Mouse (Mus musculus): ENCODE measurements around the gene Pakap. TPM values are rescaled to one million over a fixed set of nuclear protein-coding genes. Genes with fewer than 3 reads are reported as not detected.

Gene Pakap
- polyA plus RNA-seq, 1 experiment from 2014 or later, result 10.7 TPM

- no peak overlapping the region for H3K4me2 ChIP-seq (ENCODE audit: low read length)
- H3K9me3 ChIP-seq (ENCODE audit: control insufficient read depth, low read length), result no peaks in the 10 kb centered on the region
- no peaks in the 10 kb centered on the region for H3K27me3 ChIP-seq (ENCODE audit: control insufficient read depth, insufficient read depth, low read length)
- H3K4me3 ChIP-seq (replicated peaks; ENCODE audit: low read depth, low read length), result no peak overlapping the region
- DNase-seq (peak; percentile 60), ATAC-seq (ENCODE audit: low FRiP score, low TSS enrichment) (peak; percentile 42; the same call in 1 of the 2 replicates)
- H3K9ac ChIP-seq (replicated peaks; ENCODE audit: low read length), result no peak overlapping the region
- no peak overlapping the region for H3K27ac ChIP-seq (replicated peaks; ENCODE audit: low read depth, low read length)
- H3K36me3 ChIP-seq (ENCODE audit: control insufficient read depth, insufficient read depth, low read length), result no peaks in the 10 kb centered on the region
- peaks cover 28% of the 10 kb centered on the region for H3K4me1 ChIP-seq (ENCODE audit: control insufficient read depth, insufficient read depth, low read length)
- WGBS, result 4% methylated on average over 8 of the region's 8 CpGs
Measured at GRCm38 (mm10) chr4:57824626-57825240, 256.8 kb downstream of the Pakap start.

- ATAC-seq (ENCODE audit: low FRiP score, low TSS enrichment) (no peak), DNase-seq (no peak)
- no peak overlapping the region for H3K9ac ChIP-seq (replicated peaks; ENCODE audit: low read length)
- no peaks in the 10 kb centered on the region for H3K27me3 ChIP-seq (ENCODE audit: control insufficient read depth, insufficient read depth, low read length)
- no peak overlapping the region for H3K4me3 ChIP-seq (replicated peaks; ENCODE audit: low read depth, low read length)
- no peak overlapping the region for H3K4me2 ChIP-seq (ENCODE audit: low read length)
- H3K4me1 ChIP-seq (ENCODE audit: control insufficient read depth, insufficient read depth, low read length), result peaks cover 28% of the 10 kb centered on the region
- no peaks in the 10 kb centered on the region for H3K9me3 ChIP-seq (ENCODE audit: control insufficient read depth, low read length)
- 82% methylated on average over 7 of the region's 7 CpGs for WGBS
- H3K36me3 ChIP-seq (ENCODE audit: control insufficient read depth, insufficient read depth, low read length), result no peaks in the 10 kb centered on the region
- H3K27ac ChIP-seq (replicated peaks; ENCODE audit: low read depth, low read length), result no peak overlapping the region
Measured at GRCm38 (mm10) chr4:57826272-57826671, 258.3 kb downstream of the Pakap start.

GRCm38 (mm10) chr4:57829131-57829530, 261.2 kb downstream of the Pakap start:
- no peaks in the 10 kb centered on the region for H3K9me3 ChIP-seq (ENCODE audit: control insufficient read depth, low read length)
- no peaks in the 10 kb centered on the region for H3K36me3 ChIP-seq (ENCODE audit: control insufficient read depth, insufficient read depth, low read length)
- peaks cover 13% of the 10 kb centered on the region for H3K4me1 ChIP-seq (ENCODE audit: control insufficient read depth, insufficient read depth, low read length)
- H3K4me3 ChIP-seq (replicated peaks; ENCODE audit: low read depth, low read length), result no peak overlapping the region
- no peak overlapping the region for H3K27ac ChIP-seq (replicated peaks; ENCODE audit: low read depth, low read length)
- no peak overlapping the region for H3K9ac ChIP-seq (replicated peaks; ENCODE audit: low read length)
- H3K27me3 ChIP-seq (ENCODE audit: control insufficient read depth, insufficient read depth, low read length), result no peaks in the 10 kb centered on the region
- DNase-seq, result no peak
- ATAC-seq (ENCODE audit: low FRiP score, low TSS enrichment), result no peak
- H3K4me2 ChIP-seq (ENCODE audit: low read length), result no peak overlapping the region
- WGBS, result 74% methylated on average over 9 of the region's 9 CpGs

- DNase-seq (peak; percentile 53), ATAC-seq (ENCODE audit: low FRiP score, low TSS enrichment) (peak; percentile 57; the same call in 1 of the 2 replicates)
- Histone ChIP-seq H3K4me3 (replicated peaks; ENCODE audit: low read depth, low read length) (no peak overlapping the region), H3K36me3 (ENCODE audit: control insufficient read depth, insufficient read depth, low read length) (no peaks in the 10 kb centered on the region), H3K27ac (replicated peaks; ENCODE audit: low read depth, low read length) (no peak overlapping the region), H3K9ac (replicated peaks; ENCODE audit: low read length) (no peak overlapping the region), H3K9me3 (ENCODE audit: control insufficient read depth, low read length) (no peaks in the 10 kb centered on the region), H3K4me2 (ENCODE audit: low read length) (no peak overlapping the region), H3K27me3 (ENCODE audit: control insufficient read depth, insufficient read depth, low read length) (no peaks in the 10 kb centered on the region), H3K4me1 (ENCODE audit: control insufficient read depth, insufficient read depth, low read length) (peaks cover 7% of the 10 kb centered on the region)
- 53% methylated on average over 3 of the region's 3 CpGs for WGBS
Measured at GRCm38 (mm10) chr4:57829740-57830139, 261.8 kb downstream of the Pakap start.

GRCm38 (mm10) chr4:57832318-57832717, 264.3 kb downstream of the Pakap start:
- ATAC-seq (ENCODE audit: low FRiP score, low TSS enrichment) (no peak), DNase-seq (no peak)
- Histone ChIP-seq H3K27ac (replicated peaks; ENCODE audit: low read depth, low read length) (no peak overlapping the region), H3K9me3 (ENCODE audit: control insufficient read depth, low read length) (no peaks in the 10 kb centered on the region), H3K4me1 (ENCODE audit: control insufficient read depth, insufficient read depth, low read length) (0 out of 2 replicates have a peak, but pooled peaks cover 6% of the 10 kb centered on the region), H3K9ac (replicated peaks; ENCODE audit: low read length) (no peak overlapping the region), H3K4me3 (replicated peaks; ENCODE audit: low read depth, low read length) (no peak overlapping the region), H3K4me2 (ENCODE audit: low read length) (no peak overlapping the region), H3K36me3 (ENCODE audit: control insufficient read depth, insufficient read depth, low read length) (no peaks in the 10 kb centered on the region), H3K27me3 (ENCODE audit: control insufficient read depth, insufficient read depth, low read length) (no peaks in the 10 kb centered on the region)
- WGBS, result 74% methylated on average over 7 of the region's 7 CpGs

GRCm38 (mm10) chr4:57833060-57833459, 265.1 kb downstream of the Pakap start:
- Histone ChIP-seq H3K4me1 (ENCODE audit: control insufficient read depth, insufficient read depth, low read length) (0 out of 2 replicates have a peak, but pooled peaks cover 6% of the 10 kb centered on the region), H3K27me3 (ENCODE audit: control insufficient read depth, insufficient read depth, low read length) (no peaks in the 10 kb centered on the region), H3K36me3 (ENCODE audit: control insufficient read depth, insufficient read depth, low read length) (no peaks in the 10 kb centered on the region), H3K27ac (replicated peaks; ENCODE audit: low read depth, low read length) (no peak overlapping the region), H3K9me3 (ENCODE audit: control insufficient read depth, low read length) (no peaks in the 10 kb centered on the region), H3K4me2 (ENCODE audit: low read length) (no peak overlapping the region), H3K4me3 (replicated peaks; ENCODE audit: low read depth, low read length) (no peak overlapping the region), H3K9ac (replicated peaks; ENCODE audit: low read length) (no peak overlapping the region)
- DNase-seq (no peak), ATAC-seq (ENCODE audit: low FRiP score, low TSS enrichment) (no peak)
- 77% methylated on average over 4 of the region's 4 CpGs for whole genome bisulfite sequencing

- ATAC-seq (ENCODE audit: low FRiP score, low TSS enrichment) (no peak), DNase-seq (no peak)
- Histone ChIP-seq H3K9ac (replicated peaks; ENCODE audit: low read length) (no peak overlapping the region), H3K4me2 (ENCODE audit: low read length) (no peak overlapping the region), H3K27ac (replicated peaks; ENCODE audit: low read depth, low read length) (no peak overlapping the region), H3K36me3 (ENCODE audit: control insufficient read depth, insufficient read depth, low read length) (no peaks in the 10 kb centered on the region), H3K27me3 (ENCODE audit: control insufficient read depth, insufficient read depth, low read length) (no peaks in the 10 kb centered on the region), H3K4me1 (ENCODE audit: control insufficient read depth, insufficient read depth, low read length) (0 out of 2 replicates have a peak, but pooled peaks cover 6% of the 10 kb centered on the region), H3K9me3 (ENCODE audit: control insufficient read depth, low read length) (no peaks in the 10 kb centered on the region), H3K4me3 (replicated peaks; ENCODE audit: low read depth, low read length) (no peak overlapping the region)
- WGBS, result 79% methylated on average over 4 of the region's 4 CpGs
Measured at GRCm38 (mm10) chr4:57834141-57834540, 266.2 kb downstream of the Pakap start.

GRCm38 (mm10) chr4:57837089-57837488, 269.1 kb downstream of the Pakap start:
- Histone ChIP-seq H3K36me3 (ENCODE audit: control insufficient read depth, insufficient read depth, low read length) (no peaks in the 10 kb centered on the region), H3K9ac (replicated peaks; ENCODE audit: low read length) (no peak overlapping the region), H3K4me1 (ENCODE audit: control insufficient read depth, insufficient read depth, low read length) (no peaks in the 10 kb centered on the region), H3K27me3 (ENCODE audit: control insufficient read depth, insufficient read depth, low read length) (no peaks in the 10 kb centered on the region), H3K4me2 (ENCODE audit: low read length) (no peak overlapping the region), H3K4me3 (replicated peaks; ENCODE audit: low read depth, low read length) (no peak overlapping the region), H3K27ac (replicated peaks; ENCODE audit: low read depth, low read length) (no peak overlapping the region), H3K9me3 (ENCODE audit: control insufficient read depth, low read length) (no peaks in the 10 kb centered on the region)
- WGBS, result 76% methylated on average over 9 of the region's 9 CpGs
- ATAC-seq (ENCODE audit: low FRiP score, low TSS enrichment) (no peak), DNase-seq (no peak)

GRCm38 (mm10) chr4:57839343-57839742, 271.4 kb downstream of the Pakap start:
- H3K4me3 ChIP-seq (replicated peaks; ENCODE audit: low read depth, low read length), result no peak overlapping the region
- H3K27me3 ChIP-seq (ENCODE audit: control insufficient read depth, insufficient read depth, low read length), result no peaks in the 10 kb centered on the region
- ATAC-seq (ENCODE audit: low FRiP score, low TSS enrichment) (no peak), DNase-seq (no peak)
- no peaks in the 10 kb centered on the region for H3K36me3 ChIP-seq (ENCODE audit: control insufficient read depth, insufficient read depth, low read length)
- H3K27ac ChIP-seq (replicated peaks; ENCODE audit: low read depth, low read length), result no peak overlapping the region
- no peaks in the 10 kb centered on the region for H3K9me3 ChIP-seq (ENCODE audit: control insufficient read depth, low read length)
- no peak overlapping the region for H3K4me2 ChIP-seq (ENCODE audit: low read length)
- H3K9ac ChIP-seq (replicated peaks; ENCODE audit: low read length), result no peak overlapping the region
- WGBS, result 71% methylated on average over 4 of the region's 4 CpGs
- no peaks in the 10 kb centered on the region for H3K4me1 ChIP-seq (ENCODE audit: control insufficient read depth, insufficient read depth, low read length)
